Mouse (Mus musculus): ENCODE measurements at regions not wholly inside any gene's neighbourhood (a gene's known extent, or its start where the extent isn't known, plus 50 kb on each side); places are given as distances from the start of the nearest gene placed in this dataset.

- no peak for TF ChIP-seq CTCF (IDR thresholded peaks at IDR 0.05; ENCODE audit: low read depth)
- TF ChIP-seq EP300 (optimal IDR thresholded peaks at IDR 0.05), result no peak
Measured at GRCm38 (mm10) chr16:30186201-30186700, 81.0 kb downstream of the Cpn2 start.

Measured in stomach, postnatal 0 days (tissue).